Comparison of ENCODE assay signal across 8 mouse cellular contexts in genomic region chr2:28547237-28548172, GRCm38 (mm10). TPM values are rescaled to one million over a fixed set of nuclear protein-coding genes. Genes with fewer than 3 reads are reported as not detected.
A peak's percentile ranks its signal among the peaks of the same experiment; 100 is the strongest.
DNase-seq lines count a peak whose midpoint lies in the region; ATAC-seq lines count a peak whose summit lies in the region.

No protein-coding gene starts in this region.

- no peak overlapping the region for H3K9ac ChIP-seq in forebrain, embryonic 11.5 days (ENCODE audit: low read length)

- no peak overlapping the region for H3K27ac ChIP-seq in forebrain, embryonic 11.5 days (ENCODE audit: low read depth, low read length)

- WGBS in forebrain, embryonic 11.5 days = 49% methylated on average over 11 of the region's 11 CpGs

- DNase-seq in ES-CJ7 (ENCODE audit: low read depth, low spot score) = peak; percentile 81
- peak; percentile 55 for DNase-seq in c-Kit-negative CD71-positive TER-119-positive erythroid progenitor cells, embryonic 14.5 days (ENCODE audit: low read depth, low spot score)
- DNase-seq in forebrain, embryonic 11.5 days (ENCODE audit: low spot score) = peak; percentile 87
- peak; percentile 59 for DNase-seq in heart, postnatal 25 days (ENCODE audit: low spot score)
- DNase-seq in layer of hippocampus, adult 18-20 months (ENCODE audit: low spot score in 2 of 2) = peak; percentile 58 to 87
- DNase-seq in lung, postnatal 36 days = peak; percentile 94
- peak; percentile 86 for DNase-seq in retina, postnatal 1 day
- peak; percentile 91 for DNase-seq in thymus, postnatal 4 days

- H3K27me3 ChIP-seq in forebrain, embryonic 11.5 days (ENCODE audit: control insufficient read depth, insufficient read depth, low read length) = no peaks in the 10 kb centered on the region

- no peak overlapping the region for H3K4me2 ChIP-seq in forebrain, embryonic 11.5 days (ENCODE audit: low read depth, low read length, severe bottlenecking)

- H3K9me3 ChIP-seq in forebrain, embryonic 11.5 days (ENCODE audit: control insufficient read depth, low read length) = no peaks in the 10 kb centered on the region

- H3K4me3 ChIP-seq in forebrain, embryonic 11.5 days (ENCODE audit: low read depth, low read length) = no peak overlapping the region

- H3K36me3 ChIP-seq in forebrain, embryonic 11.5 days (ENCODE audit: control insufficient read depth, insufficient read depth, low read length) = no peaks in the 10 kb centered on the region; the same call in 1 of the 2 replicates

- no peak; the same call in 1 of the 2 replicates for ATAC-seq in forebrain, embryonic 11.5 days (replicated peaks; ENCODE audit: low FRiP score)

- intact Hi-C loops in heart, postnatal 25 days (cut with DNase I) = loop anchor here (1.0 kb wide), 1 partner anchor 33 kb away; no protein-coding TSS in a partner anchor

- H3K4me1 ChIP-seq in forebrain, embryonic 11.5 days (replicated peaks; ENCODE audit: control insufficient read depth, insufficient read depth, low read length) = no peaks in the 10 kb centered on the region

RNA-seq across cellular contexts. Expression of gene Cel, which starts 15.7 kb away (rescaled TPM):
- polyA plus RNA-seq in forebrain, embryonic 11.5 days (2014; fragmentation: Nextera tagmentation; extraction: Ambion mirVana) = not detected in 2 replicates
- total RNA-seq in heart, postnatal 25 days (2021) = not detected
- total RNA-seq in layer of hippocampus, adult 18-20 months (2021) = not detected

RNA-seq across cellular contexts. Expression of gene Ralgds, which starts 34.6 kb away (rescaled TPM):
- polyA plus RNA-seq in forebrain, embryonic 11.5 days (2014; fragmentation: Nextera tagmentation; extraction: Ambion mirVana) = 42.7 and 47.6 TPM in 2 replicates
- total RNA-seq in heart, postnatal 25 days (2021) = 10 to 100 TPM; 11.9 to 13.8 TPM
- 100 to 1,000 TPM; 127 to 132 TPM for total RNA-seq in layer of hippocampus, adult 18-20 months (2021)

RNA-seq across cellular contexts. Expression of gene Gtf3c5, which starts 36.0 kb away (rescaled TPM):
- 41.6 and 42.3 TPM in 2 replicates for polyA plus RNA-seq in forebrain, embryonic 11.5 days (2014; fragmentation: Nextera tagmentation; extraction: Ambion mirVana)
- 10 to 100 TPM; 11.5 to 11.6 TPM for total RNA-seq in heart, postnatal 25 days (2021)
- 10 to 100 TPM; 19.6 to 20.5 TPM for total RNA-seq in layer of hippocampus, adult 18-20 months (2021)

RNA-seq across cellular contexts. Expression of gene Gm10134, which starts 41.6 kb away (rescaled TPM):
- not detected in 2 replicates for polyA plus RNA-seq in forebrain, embryonic 11.5 days (2014; fragmentation: Nextera tagmentation; extraction: Ambion mirVana)
- total RNA-seq in heart, postnatal 25 days (2021) = 1 to 10 TPM in 1 of 2 experiments, not detected in 1; 1.4 TPM
- total RNA-seq in layer of hippocampus, adult 18-20 months (2021) = 1 to 10 TPM; 1.0 to 1.8 TPM

RNA-seq across cellular contexts. Expression of gene Gbgt1, which starts 50.8 kb away (rescaled TPM):
- polyA plus RNA-seq in forebrain, embryonic 11.5 days (2014; fragmentation: Nextera tagmentation; extraction: Ambion mirVana) = 0.35 TPM in 1 of 2 replicates, not detected in the other
- total RNA-seq in heart, postnatal 25 days (2021) = 1 to 10 TPM; 1.7 to 3.1 TPM
- total RNA-seq in layer of hippocampus, adult 18-20 months (2021) = 1 to 10 TPM; 1.5 to 2.2 TPM

Comparison
In these comparisons a context has a peak if more than half of its experiments do, and no peak if none do; other contexts are left out.
1. RNA of gene Ralgds, which starts 34.6 kb away (total RNA-seq): 127 to 132 TPM in layer of hippocampus, adult 18-20 months; 11.9 to 13.8 TPM in heart, postnatal 25 days; every median in the first group is over 4 times any median in the second.
2. Peak in every context shown above with its lines, with median percentiles within 50 percentile points of each other: DNase-seq.